Mouse (Mus musculus) hematopoietic stem cell, adult 5-6 weeks (primary cell): ENCODE measurements around the gene Spag9. TPM values are rescaled to one million over a fixed set of nuclear protein-coding genes. Genes with fewer than 3 reads are reported as not detected.
A peak's percentile ranks its signal among the peaks of the same experiment; 100 is the strongest.

Experiments used
- ATAC-seq, 2 experiments: fragments of 125-278 bp in 1 of 2; replicated peaks in 1 of 2; 2 replicates each; pipeline ENCODE4 v1.8.0; 2016 to 2017; ENCODE audit warnings: inconsistent platforms in 2 of 2, mild to moderate bottlenecking in 2 of 2, moderate number of reproducible peaks in 2 of 2, low read depth in 1 of 2, moderate TSS enrichment in 1 of 2; ENCODE audit not compliant: low FRiP score in 2 of 2, poor library complexity in 2 of 2, severe bottlenecking in 2 of 2, insufficient read depth in 1 of 2, low TSS enrichment in 1 of 2
- total RNA-seq: library from RNA; stranded (forward); fragments of 172-1452, 232-1000 nt; gene quantifications from 2 replicates; pipeline ENCODE4 v1.2.3, GENCODE M21; 2017

Spag9 gene
- total RNA-seq, 1 experiment from 2014 or later, result 106 TPM

GRCm38 (mm10) chr11:93972951-93973350 is 22.9 kb upstream of the Spag9 start:
- ATAC-seq, result no peak

GRCm38 (mm10) chr11:93979502-93980049 is 16.3 kb upstream of the Spag9 start:
- ATAC-seq, result no peak

GRCm38 (mm10) chr11:93984619-93985018 is 11.3 kb upstream of the Spag9 start:
- no peak for ATAC-seq

- no peak for ATAC-seq
Measured at GRCm38 (mm10) chr11:93985265-93985664, 10.6 kb upstream of the Spag9 start.

GRCm38 (mm10) chr11:93986298-93986697 is 9.6 kb upstream of the Spag9 start:
- no peak for ATAC-seq

GRCm38 (mm10) chr11:93987026-93987425 is 8.9 kb upstream of the Spag9 start:
- ATAC-seq, result no peak

- ATAC-seq, result peak in 1 of 2 experiments; percentile 32; a peak in 2 of 4 replicates
Measured at GRCm38 (mm10) chr11:93987625-93988327, 8.1 kb upstream of the Spag9 start.

GRCm38 (mm10) chr11:93988328-93989062 is 7.4 kb upstream of the Spag9 start:
- no peak for ATAC-seq

GRCm38 (mm10) chr11:93994531-93994930 is 1.4 kb upstream of the Spag9 start:
- no peak for ATAC-seq

GRCm38 (mm10) chr11:93995111-93995719 is 676 bp upstream of the Spag9 start:
- peak; percentile 84 for ATAC-seq

GRCm38 (mm10) chr11:93996306-93997140 is 632 bp downstream of the Spag9 start:
- peak; percentile 37 to 59 for ATAC-seq

GRCm38 (mm10) chr11:93997141-93997775 is 1.4 kb downstream of the Spag9 start:
- ATAC-seq, result peak; percentile 0 to 1; a peak in 1 of 4 replicates

- no peak for ATAC-seq
Measured at GRCm38 (mm10) chr11:93999276-93999675, 3.4 kb downstream of the Spag9 start.

GRCm38 (mm10) chr11:94003346-94003745 is 7.5 kb downstream of the Spag9 start:
- no peak for ATAC-seq

- ATAC-seq, result no peak
Measured at GRCm38 (mm10) chr11:94019091-94019490, 23.2 kb downstream of the Spag9 start.

GRCm38 (mm10) chr11:94020403-94020802 is 24.5 kb downstream of the Spag9 start:
- ATAC-seq, result no peak

GRCm38 (mm10) chr11:94026289-94026688 is 30.4 kb downstream of the Spag9 start:
- no peak for ATAC-seq
